Mouse (Mus musculus) limb, embryonic 14.5 days (tissue): ENCODE data around the gene Ykt6. TPM values are rescaled to one million over a fixed set of nuclear protein-coding genes. Genes with fewer than 3 reads are reported as not detected.
A peak's percentile ranks its signal among the peaks of the same experiment; 100 is the strongest.

ENCODE experiments used
- ATAC-seq: fragments of 200-750 bp; cut with Nextera tagmentation; 2 replicates; pipeline ENCODE4 v1.8.0; 2017; ENCODE audit warnings: low read depth, moderate number of reproducible peaks, moderate TSS enrichment; ENCODE audit not compliant: low FRiP score
- DNase-seq: peaks from one replicate; pipeline ENCODE4 v3.0.0-alpha.2; 2015; ENCODE audit warnings: low spot score
- H3K27ac ChIP-seq: fragments of 300-500 bp; sonication (generic); replicated peaks from 2 replicates; pipeline ENCODE4 v1.5.1; 2014; ENCODE audit warnings: low read depth, mild to moderate bottlenecking, low read length, moderate library complexity, mixed read lengths
- H3K27me3 ChIP-seq: fragments of 300-500 bp; sonication (generic); 2 replicates; pipeline ENCODE4 v1.6.1; 2014; ENCODE audit warnings: low read length, mixed read lengths; ENCODE audit not compliant: control insufficient read depth, insufficient read depth
- H3K36me3 ChIP-seq: fragments of 300-500 bp; sonication (generic); 2 replicates; pipeline ENCODE4 v1.6.1; 2014; ENCODE audit warnings: mild to moderate bottlenecking, low read length, moderate library complexity, mixed read lengths; ENCODE audit not compliant: control insufficient read depth, insufficient read depth
- H3K4me1 ChIP-seq: fragments of 300-500 bp; sonication (generic); 2 replicates; pipeline ENCODE4 v1.6.1; 2014; ENCODE audit warnings: antibody characterized with exemption, low read length, mixed read lengths; ENCODE audit not compliant: control insufficient read depth, insufficient read depth
- H3K4me2 ChIP-seq: fragments of 300-500 bp; sonication (generic); replicated peaks from 2 replicates; pipeline ENCODE4 v1.6.1; 2014; ENCODE audit warnings: low read depth, mild to moderate bottlenecking, low read length, moderate library complexity; ENCODE audit not compliant: severe bottlenecking
- H3K4me3 ChIP-seq: fragments of 300-500 bp; sonication (generic); replicated peaks from 2 replicates; pipeline ENCODE4 v1.5.1; 2014; ENCODE audit warnings: low read length
- H3K9ac ChIP-seq: fragments of 300-500 bp; sonication (generic); 2 replicates; pipeline ENCODE4 v1.6.1; 2014; ENCODE audit warnings: mild to moderate bottlenecking, low read depth, low read length, moderate library complexity; ENCODE audit not compliant: severe bottlenecking
- H3K9me3 ChIP-seq: fragments of 300-500 bp; sonication (generic); 2 replicates; pipeline ENCODE4 v1.6.1; 2016; ENCODE audit warnings: low read length; ENCODE audit not compliant: control insufficient read depth
- POLR2A ChIP-seq: fragments of 200-500 bp; IDR thresholded peaks from 2 replicates; pipeline ENCODE4 v1.8.0; 2012; ENCODE audit warnings: inconsistent platforms, mild to moderate bottlenecking, moderate library complexity, borderline replicate concordance; ENCODE audit not compliant: insufficient read depth, insufficient read length; ENCODE audit errors: extremely low read depth
- whole genome bisulfite sequencing: fragments of 180-500 bp; shearing (Covaris S2); extraction: QIAGEN DNeasy Blood & Tissue Kit; methylation state at CpG from one replicate; pipeline ENCODE4 v1.1.7; 2014; 5-methylcytosine and 5-hydroxymethylcytosine counted together
- polyA plus RNA-seq, 2 experiments: library from polyadenylated mRNA; depleted of rRNA in 1 of 2; stranded (reverse) in 1 of 2; unstranded in 1 of 2; fragments of >200 nt; fragmentation: Nextera tagmentation in 1 of 2; extraction: Ambion mirVana in 1 of 2; gene quantifications; 2 replicates each; pipeline versions ENCODE4 v1.2.1 to v1.2.3; 2012 to 2014

Ykt6 gene
- polyA plus RNA-seq, 2 experiments, result 33.2 to 79.0 TPM

- H3K9me3 ChIP-seq, result no peaks in the 10 kb centered on the region
- H3K27me3 ChIP-seq, result no peaks in the 10 kb centered on the region
- no peak overlapping the region for H3K4me2 ChIP-seq
- no peak overlapping the region for H3K4me3 ChIP-seq
- H3K36me3 ChIP-seq, result no peaks in the 10 kb centered on the region
- 74% methylated on average over 6 of the region's 6 CpGs for WGBS
- TF ChIP-seq POLR2A, result no peak
- DNase-seq (no peak), ATAC-seq (no peak)
- H3K27ac ChIP-seq, result no peak overlapping the region
- no peaks in the 10 kb centered on the region for H3K4me1 ChIP-seq
- H3K9ac ChIP-seq, result no peak overlapping the region
Measured at GRCm38 (mm10) chr11:6015011-6015431, 59.5 kb downstream of the Ykt6 start.

- H3K4me3 ChIP-seq, result no peak overlapping the region
- no peaks in the 10 kb centered on the region for H3K36me3 ChIP-seq
- H3K9me3 ChIP-seq, result no peaks in the 10 kb centered on the region
- H3K9ac ChIP-seq, result no peak overlapping the region
- WGBS, result 7% methylated on average over 3 of the region's 3 CpGs
- DNase-seq (peak; percentile 66), ATAC-seq (no peak)
- no peak overlapping the region for H3K27ac ChIP-seq
- no peak overlapping the region for H3K4me2 ChIP-seq
- H3K27me3 ChIP-seq, result no peaks in the 10 kb centered on the region
- no peaks in the 10 kb centered on the region for H3K4me1 ChIP-seq
- no peak for TF ChIP-seq POLR2A
Measured at GRCm38 (mm10) chr11:6016368-6016767, 60.9 kb downstream of the Ykt6 start.

- Histone ChIP-seq H3K9me3 (no peaks in the 10 kb centered on the region), H3K4me1 (no peaks in the 10 kb centered on the region), H3K27me3 (no peaks in the 10 kb centered on the region), H3K4me3 (no peak overlapping the region), H3K27ac (no peak overlapping the region), H3K36me3 (no peaks in the 10 kb centered on the region), H3K9ac (no peak overlapping the region), H3K4me2 (no peak overlapping the region)
- no peak for TF ChIP-seq POLR2A
- DNase-seq (no peak), ATAC-seq (no peak)
- 63% methylated on average over 9 of the region's 9 CpGs for WGBS
Measured at GRCm38 (mm10) chr11:6016797-6017395, 61.4 kb downstream of the Ykt6 start.

Other genes with a start within 250 kb of the Ykt6 start
- 124 and 135 TPM in 2 replicates for gene Mrps24, start 240.0 kb upstream of the Ykt6 start, polyA plus RNA-seq (2012; rRNA removed)
- 197 and 219 TPM in 2 replicates for gene Mrps24, start 240.0 kb upstream of the Ykt6 start, polyA plus RNA-seq (2014; fragmentation: Nextera tagmentation; extraction: Ambion mirVana)
- 17.1 and 21.5 TPM in 2 replicates for gene Urgcp, start 193.3 kb upstream of the Ykt6 start, polyA plus RNA-seq (2012; rRNA removed)
- 21.7 and 23.4 TPM in 2 replicates for gene Urgcp, start 193.3 kb upstream of the Ykt6 start, polyA plus RNA-seq (2014; fragmentation: Nextera tagmentation; extraction: Ambion mirVana)
- 85.4 and 89.9 TPM in 2 replicates for gene Dbnl, start 167.2 kb upstream of the Ykt6 start, polyA plus RNA-seq (2012; rRNA removed)
- 107 and 119 TPM in 2 replicates for gene Dbnl, start 167.2 kb upstream of the Ykt6 start, polyA plus RNA-seq (2014; fragmentation: Nextera tagmentation; extraction: Ambion mirVana)
- 46.8 and 55.3 TPM in 2 replicates for gene Pgam2, start 152.0 kb upstream of the Ykt6 start, polyA plus RNA-seq (2012; rRNA removed)
- gene Pgam2, start 152.0 kb upstream of the Ykt6 start, polyA plus RNA-seq (2014; fragmentation: Nextera tagmentation; extraction: Ambion mirVana), result 64.4 and 88.3 TPM in 2 replicates
- 29.5 and 40.8 TPM in 2 replicates for gene Polm, start 117.7 kb upstream of the Ykt6 start, polyA plus RNA-seq (2012; rRNA removed)
- gene Polm, start 117.7 kb upstream of the Ykt6 start, polyA plus RNA-seq (2014; fragmentation: Nextera tagmentation; extraction: Ambion mirVana), result 10.6 and 11.1 TPM in 2 replicates
- 60.6 and 70.9 TPM in 2 replicates for gene Aebp1, start 93.7 kb upstream of the Ykt6 start, polyA plus RNA-seq (2012; rRNA removed)
- gene Aebp1, start 93.7 kb upstream of the Ykt6 start, polyA plus RNA-seq (2014; fragmentation: Nextera tagmentation; extraction: Ambion mirVana), result 51.7 and 53.7 TPM in 2 replicates
- 158 and 206 TPM in 2 replicates for gene Pold2, start 77.4 kb upstream of the Ykt6 start, polyA plus RNA-seq (2012; rRNA removed)
- gene Pold2, start 77.4 kb upstream of the Ykt6 start, polyA plus RNA-seq (2014; fragmentation: Nextera tagmentation; extraction: Ambion mirVana), result 95.7 and 95.8 TPM in 2 replicates
- 0.19 and 0.36 TPM in 2 replicates for gene Myl7, start 56.9 kb upstream of the Ykt6 start, polyA plus RNA-seq (2012; rRNA removed)
- gene Myl7, start 56.9 kb upstream of the Ykt6 start, polyA plus RNA-seq (2014; fragmentation: Nextera tagmentation; extraction: Ambion mirVana), result 0.92 and 1.00 TPM in 2 replicates
- 0.83 and 1.7 TPM in 2 replicates for gene Gck, start 5.6 kb upstream of the Ykt6 start, polyA plus RNA-seq (2012; rRNA removed)
- 0.74 and 2.6 TPM in 2 replicates for gene Gck, start 5.6 kb upstream of the Ykt6 start, polyA plus RNA-seq (2014; fragmentation: Nextera tagmentation; extraction: Ambion mirVana)
- 3.1 and 3.5 TPM in 2 replicates for gene Camk2b, start 110.7 kb downstream of the Ykt6 start, polyA plus RNA-seq (2012; rRNA removed)
- gene Camk2b, start 110.7 kb downstream of the Ykt6 start, polyA plus RNA-seq (2014; fragmentation: Nextera tagmentation; extraction: Ambion mirVana), result 1.5 TPM in 2 replicates
- 0.23 and 0.30 TPM in 2 replicates for gene A730071L15Rik, start 244.3 kb downstream of the Ykt6 start, polyA plus RNA-seq (2012; rRNA removed)
- gene A730071L15Rik, start 244.3 kb downstream of the Ykt6 start, polyA plus RNA-seq (2014; fragmentation: Nextera tagmentation; extraction: Ambion mirVana), result 0.48 and 0.76 TPM in 2 replicates
- gene Nudcd3, start 244.7 kb downstream of the Ykt6 start, polyA plus RNA-seq (2012; rRNA removed), result 45.9 and 51.6 TPM in 2 replicates
- 32.1 and 38.5 TPM in 2 replicates for gene Nudcd3, start 244.7 kb downstream of the Ykt6 start, polyA plus RNA-seq (2014; fragmentation: Nextera tagmentation; extraction: Ambion mirVana)